Mouse (Mus musculus) kidney, adult 2 months (tissue): ENCODE measurements around the gene Cacna2d4.

Experiments used
- CTCF ChIP-seq: fragments of 200-500 bp; conservative IDR thresholded peaks from 2 replicates; pipeline ENCODE4 v1.5.1; 2011; ENCODE audit warnings: low read depth, mild to moderate bottlenecking, control low read depth, low read length, moderate library complexity, mixed read lengths; ENCODE audit not compliant: insufficient read depth, insufficient read length
- POLR2A ChIP-seq: fragments of 200-500 bp; IDR thresholded peaks from one replicate; pipeline ENCODE4 v1.6.1; 2011; ENCODE audit warnings: low read depth, low read length, control low read depth

DNA sequence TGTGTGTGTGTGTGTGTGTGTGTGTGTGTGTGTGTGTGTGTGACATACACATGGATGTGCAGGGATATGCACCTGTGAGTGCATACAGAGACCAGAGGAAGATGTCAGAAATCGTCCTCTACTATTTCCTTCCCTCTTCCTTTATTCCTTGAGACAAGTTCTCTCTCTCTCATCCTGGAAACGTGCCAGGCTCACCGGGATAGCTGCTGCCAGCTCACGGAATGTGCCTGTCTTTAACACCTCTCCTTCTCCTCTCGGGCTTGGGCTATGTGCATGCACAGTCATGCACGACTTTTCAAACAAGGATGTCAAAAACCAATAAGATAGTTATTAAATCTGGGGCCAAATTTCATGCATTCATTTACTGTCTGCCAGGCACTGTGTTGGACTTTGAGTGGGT lies 48.7 kb upstream of the Cacna2d4 start:
- TF ChIP-seq CTCF (no peak), POLR2A (no peak)
